Mouse (Mus musculus): ENCODE results near the gene Kat7.

DNA sequence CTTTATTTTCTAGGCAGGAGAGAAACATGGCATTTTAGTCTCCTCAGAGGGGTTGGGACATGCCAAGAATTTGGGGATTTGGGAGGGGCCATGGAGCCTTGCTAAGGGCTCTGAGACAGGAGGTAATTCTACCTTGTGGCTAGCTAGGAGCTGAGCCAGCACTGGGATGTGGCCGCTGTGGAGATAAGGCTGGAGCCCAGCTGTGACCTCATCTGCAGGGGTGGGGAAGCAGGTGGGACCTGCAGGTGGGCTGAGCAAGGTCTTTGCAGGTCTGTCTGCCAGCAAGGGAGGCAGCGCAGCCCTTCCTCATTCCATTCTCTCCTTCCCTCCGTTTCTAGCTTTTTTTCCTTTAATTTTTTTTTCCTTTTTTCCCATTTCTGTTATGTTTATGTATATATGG lies 48.2 kb upstream of the Kat7 start:
- TF ChIP-seq CTCF (IDR thresholded peaks at IDR 0.05) (no peak), POLR2A (IDR thresholded peaks at IDR 0.05; ENCODE audit: insufficient read depth, low read depth, low read length) (no peak)

Data from heart, adult 2 months (tissue).